Mouse (Mus musculus): ENCODE results near the gene Cdk19. TPM values are rescaled to one million over a fixed set of nuclear protein-coding genes. Genes with fewer than 3 reads are reported as not detected.

Gene Cdk19
- total and polyA plus RNA-seq, 3 experiments = 3.3 to 4.7 (median 4.0) TPM

GRCm38 (mm10) chr10:40349631-40350177 is 10.3 kb downstream of the Cdk19 start:
- in situ Hi-C loops (cut with MboI; ENCODE audit: low pct_ligation_motif_present, low pct_unique_long_range_greater_than_20kb, low sequenced_read_pairs) (loop anchor here (25.0 kb wide), 1 partner anchor 163 kb away; no protein-coding TSS in a partner anchor), dilution Hi-C loops (cut with MboI; ENCODE audit: extremely low pct_ligation_motif_present, extremely low pct_unique_long_range_greater_than_20kb, low sequenced_read_pairs) (no loop called here)
- H3K4me2 ChIP-seq (ENCODE audit: insufficient read depth, low read depth, poor library complexity, severe bottlenecking) = peak overlapping the region; percentile 47; the same call in 1 of the 2 replicates
- peak overlapping the region; percentile 47 for H3K27ac ChIP-seq (ENCODE audit: insufficient read depth, low read depth)
- peak overlapping the region; percentile 77 to 92 (median 89) for H3K4me3 ChIP-seq (replicated peaks in 1 of 3; ENCODE audit: low read depth in 2 of 3, low read length in 2 of 3, poor library complexity in 1 of 3)
- H3K36me3 ChIP-seq (replicated peaks in 1 of 2; ENCODE audit: control insufficient read depth in 1 of 2, insufficient read depth in 1 of 2, low read length in 1 of 2) = no peaks in the 10 kb centered on the region
- peaks cover 3 to 23% of the 10 kb centered on the region in 2 experiments for H3K4me1 ChIP-seq (ENCODE audit: control insufficient read depth in 1 of 2, insufficient read depth in 2 of 2)
- no peaks in the 10 kb centered on the region for H3K9me3 ChIP-seq (replicated peaks; ENCODE audit: low read length)
- DNase-seq (ENCODE audit: extremely low read depth) = peak; percentile 65
- H3K9ac ChIP-seq (ENCODE audit: insufficient read depth, low read depth) = peak overlapping the region; percentile 78
- no peak for TF ChIP-seq KAT2A (IDR thresholded peaks at IDR 0.05; ENCODE audit: insufficient replicate concordance, low read length)
- 0 out of 2 replicates have a peak, but pooled peaks have one; percentile 34 for TF ChIP-seq UBTF (IDR thresholded peaks at IDR 0.05; ENCODE audit: low read depth, low read length)
- TF ChIP-seq TCF12 (IDR thresholded peaks at IDR 0.05; ENCODE audit: low read depth, low read length) = no peak
- peak in 1 of 2 experiments; percentile 17; a peak in 2 of 4 replicates for TF ChIP-seq CTCF (conservative IDR thresholded peaks at IDR 0.05 in 1 of 2, IDR thresholded peaks at IDR 0.05 in 1 of 2; ENCODE audit: low read depth in 2 of 2, low read length in 2 of 2)
- TF ChIP-seq MXI1 (IDR thresholded peaks at IDR 0.05; ENCODE audit: low read depth, low read length) = no peak; the same call in 1 of the 2 replicates
- no peak for TF ChIP-seq JUND (conservative IDR thresholded peaks at IDR 0.05; ENCODE audit: low read depth, low read length)
- no peaks in the 10 kb centered on the region for H3K27me3 ChIP-seq (replicated peaks)
- peaks cover 4% of the 10 kb centered on the region; the same call in 1 of the 2 replicates for H3K79me2 ChIP-seq (replicated peaks; ENCODE audit: control insufficient read depth, extremely low read depth, insufficient read depth, poor library complexity, severe bottlenecking)

GRCm38 (mm10) chr10:40350245-40350932 is 11.0 kb downstream of the Cdk19 start:
- no peak for DNase-seq (ENCODE audit: extremely low read depth)
- no peaks in the 10 kb centered on the region for H3K9me3 ChIP-seq (replicated peaks; ENCODE audit: low read length)
- in situ Hi-C loops (cut with MboI; ENCODE audit: low pct_ligation_motif_present, low pct_unique_long_range_greater_than_20kb, low sequenced_read_pairs) (loop anchor here (25.0 kb wide), 1 partner anchor 162 kb away; no protein-coding TSS in a partner anchor), dilution Hi-C loops (cut with MboI; ENCODE audit: extremely low pct_ligation_motif_present, extremely low pct_unique_long_range_greater_than_20kb, low sequenced_read_pairs) (no loop called here)
- no peak for TF ChIP-seq GABPA (IDR thresholded peaks at IDR 0.05; ENCODE audit: insufficient replicate concordance, low read depth, low read length)
- no peak for TF ChIP-seq KAT2A (IDR thresholded peaks at IDR 0.05; ENCODE audit: insufficient replicate concordance, low read length)
- TF ChIP-seq USF1 (IDR thresholded peaks at IDR 0.05; ENCODE audit: low read depth, low read length) = no peak
- TF ChIP-seq MEF2A (IDR thresholded peaks at IDR 0.05; ENCODE audit: borderline replicate concordance, low read depth, low read length) = no peak
- no peak for TF ChIP-seq ELF1 (IDR thresholded peaks at IDR 0.05; ENCODE audit: low read depth, low read length)
- TF ChIP-seq IRF4 (IDR thresholded peaks at IDR 0.05; ENCODE audit: low read depth, low read length) = no peak
- H3K9ac ChIP-seq (ENCODE audit: insufficient read depth, low read depth) = peak overlapping the region; percentile 78; the same call in 1 of the 2 replicates
- H3K36me3 ChIP-seq (replicated peaks in 1 of 2; ENCODE audit: control insufficient read depth in 1 of 2, insufficient read depth in 1 of 2, low read length in 1 of 2) = no peaks in the 10 kb centered on the region
- peak overlapping the region; percentile 77 to 92 (median 89) for H3K4me3 ChIP-seq (replicated peaks in 1 of 3; ENCODE audit: low read depth in 2 of 3, low read length in 2 of 3, poor library complexity in 1 of 3)
- peak overlapping the region; percentile 47; the same call in 1 of the 2 replicates for H3K4me2 ChIP-seq (ENCODE audit: insufficient read depth, low read depth, poor library complexity, severe bottlenecking)
- no peak overlapping the region for H3K27ac ChIP-seq (ENCODE audit: insufficient read depth, low read depth)
- H3K27me3 ChIP-seq (replicated peaks) = no peaks in the 10 kb centered on the region
- H3K4me1 ChIP-seq (ENCODE audit: control insufficient read depth in 1 of 2, insufficient read depth in 2 of 2) = peaks cover 3 to 23% of the 10 kb centered on the region in 2 experiments
- H3K79me2 ChIP-seq (replicated peaks; ENCODE audit: control insufficient read depth, extremely low read depth, insufficient read depth, poor library complexity, severe bottlenecking) = peaks cover 4% of the 10 kb centered on the region; the same call in 1 of the 2 replicates

Data from CH12.LX (cell line).